Mouse (Mus musculus) forebrain, postnatal 0 days (tissue): Measurements from ENCODE around the gene Spns2. TPM values are rescaled to one million over a fixed set of nuclear protein-coding genes. Genes with fewer than 3 reads are reported as not detected.

ENCODE experiments used
- ATAC-seq: fragments of 200-750 bp; cut with Nextera tagmentation; 2 replicates; pipeline ENCODE4 v1.8.0; 2017; ENCODE audit warnings: mild to moderate bottlenecking, moderate library complexity
- DNase-seq: peaks from one replicate; pipeline ENCODE4 v3.0.0-alpha.2; 2015
- H3K27ac ChIP-seq: fragments of 300-500 bp; sonication (generic); 2 replicates; pipeline ENCODE4 v1.5.1; 2014; ENCODE audit warnings: low read depth, mild to moderate bottlenecking, antibody characterized with exemption, low read length, moderate library complexity, mixed read lengths
- H3K27me3 ChIP-seq: fragments of 300-500 bp; sonication (generic); 2 replicates; pipeline ENCODE4 v1.6.1; 2014; ENCODE audit warnings: mild to moderate bottlenecking, low read length, mixed read lengths; ENCODE audit not compliant: insufficient read depth
- H3K36me3 ChIP-seq: fragments of 300-500 bp; sonication (generic); 2 replicates; pipeline ENCODE4 v1.6.1; 2014; ENCODE audit warnings: mild to moderate bottlenecking, moderate library complexity; ENCODE audit not compliant: insufficient read depth
- H3K4me1 ChIP-seq: fragments of 300-500 bp; sonication (generic); 2 replicates; pipeline ENCODE4 v1.6.1; 2014; ENCODE audit warnings: antibody characterized with exemption; ENCODE audit not compliant: insufficient read depth
- H3K4me2 ChIP-seq: fragments of 300-500 bp; sonication (generic); 2 replicates; pipeline ENCODE4 v1.6.1; 2014; ENCODE audit warnings: low read depth, mild to moderate bottlenecking, moderate library complexity
- H3K4me3 ChIP-seq: fragments of 300-500 bp; sonication (generic); 2 replicates; pipeline ENCODE4 v1.5.1; 2014; ENCODE audit warnings: low read depth, low read length, mixed read lengths
- H3K9ac ChIP-seq: fragments of 300-500 bp; sonication (generic); 2 replicates; pipeline ENCODE4 v1.6.1; 2014; ENCODE audit warnings: mild to moderate bottlenecking
- H3K9me3 ChIP-seq: fragments of 300-500 bp; sonication (generic); 2 replicates; pipeline ENCODE4 v1.6.1; 2016; ENCODE audit warnings: low read length
- CTCF ChIP-seq: sonication (generic); IDR thresholded peaks from 2 replicates; pipeline ENCODE4 v1.5.1; 2016; ENCODE audit warnings: antibody characterized with exemption, control low read depth, low read depth
- WGBS: fragments of 180-500 bp; shearing (Covaris S2); extraction: QIAGEN DNeasy Blood & Tissue Kit; methylation state at CpG from one replicate; pipeline ENCODE4 v1.1.7; 2014; 5-methylcytosine and 5-hydroxymethylcytosine counted together
- polyA plus RNA-seq: library from polyadenylated mRNA; unstranded; fragments of >200 nt; fragmentation: Nextera tagmentation; extraction: Ambion mirVana; gene quantifications from 2 replicates; pipeline ENCODE4 v1.2.1, GENCODE M21; 2015
- total RNA-seq: library from RNA; depleted of rRNA; stranded (reverse); fragments of >200 nt; gene quantifications from 2 replicates; pipeline ENCODE4 v1.2.3, GENCODE M21; 2014

Spns2 gene
- total and polyA plus RNA-seq, 2 experiments from 2014 or later: 6.5 to 38.8 TPM

DNA sequence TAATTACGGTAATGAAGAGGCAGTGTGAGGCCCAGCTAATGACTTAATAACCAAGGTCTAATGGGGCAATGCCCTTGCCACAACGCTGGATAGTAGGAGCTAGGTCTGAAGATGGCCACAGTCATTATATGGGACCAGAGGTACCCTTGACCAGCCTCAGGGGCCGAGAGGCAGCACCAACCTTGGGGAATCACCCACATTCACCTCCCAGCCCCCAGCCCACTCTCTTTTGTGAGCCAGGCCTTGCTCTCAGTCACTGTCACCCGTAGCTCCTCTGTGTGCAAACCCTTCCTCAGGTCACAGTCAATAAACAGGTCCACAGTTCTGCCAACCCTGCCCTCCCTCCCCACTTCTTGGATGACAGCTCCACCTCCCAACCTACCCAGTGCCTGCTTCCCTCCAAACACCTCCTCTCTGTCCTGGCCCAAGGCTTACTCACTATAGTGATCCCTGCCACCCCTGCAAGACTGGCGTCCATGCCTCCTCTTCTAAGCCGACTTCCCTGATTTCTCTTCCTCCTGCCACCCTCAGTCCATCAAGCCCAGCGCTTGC, 13.6 kb downstream of the Spns2 start:
- WGBS: 82% methylated on average over 7 of the region's 7 CpGs
- no peak for TF ChIP-seq CTCF

DNA sequence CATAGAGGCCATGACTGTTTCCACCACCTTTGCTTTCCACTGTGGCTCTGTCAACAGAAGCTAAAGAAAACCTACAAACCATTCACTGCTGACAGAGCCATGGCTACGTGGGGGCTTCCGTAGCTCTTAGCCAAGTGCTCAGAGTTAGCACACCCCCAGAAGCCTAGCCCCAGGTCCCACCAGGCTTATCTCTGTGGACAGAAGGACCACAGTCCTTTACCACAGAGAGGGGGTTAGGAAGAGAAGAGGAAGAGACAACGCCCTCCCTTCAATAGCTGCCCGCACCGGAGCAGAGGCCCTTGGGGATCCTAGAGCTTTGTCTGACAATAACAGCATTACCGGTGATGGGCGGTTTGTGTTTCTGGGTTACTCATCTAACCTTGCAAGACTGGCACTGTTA, 14.3 kb downstream of the Spns2 start:
- peaks cover 22% of the 10 kb centered on the region; the same call in 1 of the 2 replicates for H3K36me3 ChIP-seq
- no peak overlapping the region for H3K9ac ChIP-seq
- H3K27ac ChIP-seq: no peak overlapping the region
- DNase-seq (no peak), ATAC-seq (no peak)
- no peak overlapping the region for H3K4me3 ChIP-seq
- 86% methylated on average over 7 of the region's 7 CpGs for WGBS
- no peak for TF ChIP-seq CTCF
- H3K27me3 ChIP-seq: no peaks in the 10 kb centered on the region
- H3K4me1 ChIP-seq: no peaks in the 10 kb centered on the region
- no peaks in the 10 kb centered on the region for H3K9me3 ChIP-seq
- no peak overlapping the region for H3K4me2 ChIP-seq

More for the DNA sequence above, 13.6 kb downstream of the Spns2 start:
- no peak overlapping the region for H3K27ac ChIP-seq
- no peak overlapping the region for H3K4me2 ChIP-seq
- H3K36me3 ChIP-seq: peaks cover 22% of the 10 kb centered on the region; the same call in 1 of the 2 replicates
- ATAC-seq (no peak), DNase-seq (no peak)
- no peak overlapping the region for H3K9ac ChIP-seq
- no peaks in the 10 kb centered on the region for H3K27me3 ChIP-seq
- no peak overlapping the region for H3K4me3 ChIP-seq
- no peaks in the 10 kb centered on the region for H3K4me1 ChIP-seq
- H3K9me3 ChIP-seq: no peaks in the 10 kb centered on the region

DNA sequence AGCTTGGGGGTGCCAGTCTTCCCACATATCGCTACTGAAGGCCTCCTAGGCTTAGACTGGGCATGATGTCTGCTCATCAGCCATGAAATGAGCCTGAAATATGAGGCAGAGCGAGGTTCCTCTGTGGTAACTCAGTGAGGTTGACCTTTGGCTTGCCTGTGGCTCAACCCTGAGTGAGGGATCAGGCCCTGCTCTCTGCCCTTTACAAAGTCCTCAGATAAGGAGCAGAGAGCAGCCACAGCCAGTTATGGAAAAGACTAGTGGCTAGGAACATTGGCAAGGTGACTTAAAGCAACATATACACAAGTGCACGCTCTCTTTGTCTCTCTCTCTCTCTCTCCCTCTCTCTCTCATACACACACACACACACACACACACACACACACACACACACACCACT, 14.8 kb downstream of the Spns2 start:
- ATAC-seq (no peak), DNase-seq (no peak)
- Histone ChIP-seq H3K27ac (no peak overlapping the region), H3K4me2 (no peak overlapping the region), H3K9ac (no peak overlapping the region), H3K4me1 (no peaks in the 10 kb centered on the region), H3K4me3 (no peak overlapping the region), H3K36me3 (peaks cover 23% of the 10 kb centered on the region; the same call in 1 of the 2 replicates), H3K27me3 (no peaks in the 10 kb centered on the region), H3K9me3 (no peaks in the 10 kb centered on the region)
- TF ChIP-seq CTCF: no peak
- 81% methylated on average over 3 of the region's 3 CpGs for WGBS

DNA sequence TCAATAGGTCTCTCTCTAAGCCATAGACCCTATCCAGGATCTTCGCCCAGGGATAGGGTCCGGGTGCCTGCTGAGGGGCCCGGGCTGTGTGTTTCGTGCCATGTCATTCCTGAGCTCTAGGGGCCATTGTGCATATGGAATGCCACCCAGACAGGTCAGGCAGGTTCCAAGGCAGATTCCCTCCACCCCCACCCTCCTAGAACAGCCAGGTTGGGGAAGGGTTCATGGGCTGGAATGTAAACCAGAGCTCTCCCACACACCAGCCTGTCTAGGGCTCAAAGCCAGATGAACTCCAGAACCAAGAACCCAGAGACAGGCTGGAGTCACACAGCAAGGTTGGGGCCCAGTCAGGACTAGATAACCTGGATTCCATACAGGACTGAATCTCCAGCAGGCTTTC, 16.2 kb downstream of the Spns2 start:
- no peaks in the 10 kb centered on the region for H3K4me1 ChIP-seq
- no peaks in the 10 kb centered on the region for H3K9me3 ChIP-seq
- H3K27ac ChIP-seq: no peak overlapping the region
- no peak overlapping the region for H3K9ac ChIP-seq
- H3K36me3 ChIP-seq: peaks cover 25% of the 10 kb centered on the region; the same call in 1 of the 2 replicates
- no peaks in the 10 kb centered on the region for H3K27me3 ChIP-seq
- no peak overlapping the region for H3K4me3 ChIP-seq
- no peak overlapping the region for H3K4me2 ChIP-seq
- ATAC-seq (no peak), DNase-seq (no peak)
- no peak for TF ChIP-seq CTCF
- WGBS: 85% methylated on average over 4 of the region's 4 CpGs

DNA sequence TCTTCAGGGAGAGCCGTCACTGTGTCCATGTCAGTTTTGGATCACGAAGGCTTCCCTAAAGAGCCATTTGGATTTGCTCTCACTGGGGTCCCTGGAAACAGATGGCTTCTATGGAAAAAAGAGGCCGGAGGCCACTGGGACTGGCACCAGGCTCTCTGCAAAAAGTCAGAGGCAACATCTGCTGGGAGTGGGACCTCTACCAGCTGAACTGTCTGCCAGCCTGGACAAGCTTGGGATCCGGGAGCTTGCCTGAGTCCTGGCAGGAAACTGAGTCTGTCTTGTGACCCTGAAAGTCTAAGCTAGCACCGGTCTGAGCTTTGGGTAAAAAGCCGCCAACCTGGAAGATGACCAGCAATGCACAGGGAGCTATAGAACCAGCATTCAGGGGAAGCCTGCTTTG, 18.3 kb downstream of the Spns2 start:
- peaks cover 25% of the 10 kb centered on the region; the same call in 1 of the 2 replicates for H3K36me3 ChIP-seq
- H3K27me3 ChIP-seq: no peaks in the 10 kb centered on the region
- H3K4me2 ChIP-seq: no peak overlapping the region
- DNase-seq (no peak), ATAC-seq (no peak)
- no peak overlapping the region for H3K4me3 ChIP-seq
- no peaks in the 10 kb centered on the region for H3K9me3 ChIP-seq
- WGBS: 67% methylated on average over 6 of the region's 6 CpGs
- H3K4me1 ChIP-seq: no peaks in the 10 kb centered on the region
- TF ChIP-seq CTCF: no peak
- H3K9ac ChIP-seq: no peak overlapping the region
- no peak overlapping the region for H3K27ac ChIP-seq

DNA sequence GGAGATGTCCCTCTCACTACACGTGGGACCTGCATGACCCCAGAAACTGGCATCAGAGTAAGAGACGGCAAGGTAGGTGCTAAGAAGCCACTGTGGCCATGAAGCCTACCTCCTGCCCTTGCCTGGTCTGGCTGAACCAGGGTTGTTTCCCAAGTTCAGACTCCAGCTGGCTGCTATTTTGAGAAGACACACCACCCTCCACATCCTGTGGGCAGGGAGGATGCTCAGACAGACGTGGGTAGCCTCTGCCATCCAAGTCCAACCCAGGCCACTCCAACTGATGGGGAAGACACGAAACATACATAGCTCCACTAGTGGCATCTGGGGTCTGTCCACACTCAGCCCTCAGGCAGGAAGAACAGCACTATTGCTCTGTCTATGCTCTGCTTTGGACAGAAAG, 19.7 kb downstream of the Spns2 start:
- Histone ChIP-seq H3K4me3 (no peak overlapping the region), H3K27ac (no peak overlapping the region), H3K4me1 (no peaks in the 10 kb centered on the region), H3K9me3 (no peaks in the 10 kb centered on the region), H3K4me2 (no peak overlapping the region), H3K36me3 (peaks cover 33% of the 10 kb centered on the region; the same call in 1 of the 2 replicates), H3K27me3 (no peaks in the 10 kb centered on the region), H3K9ac (no peak overlapping the region)
- no peak for TF ChIP-seq CTCF
- ATAC-seq (no peak), DNase-seq (no peak)
- WGBS: 63% methylated on average over 4 of the region's 4 CpGs

DNA sequence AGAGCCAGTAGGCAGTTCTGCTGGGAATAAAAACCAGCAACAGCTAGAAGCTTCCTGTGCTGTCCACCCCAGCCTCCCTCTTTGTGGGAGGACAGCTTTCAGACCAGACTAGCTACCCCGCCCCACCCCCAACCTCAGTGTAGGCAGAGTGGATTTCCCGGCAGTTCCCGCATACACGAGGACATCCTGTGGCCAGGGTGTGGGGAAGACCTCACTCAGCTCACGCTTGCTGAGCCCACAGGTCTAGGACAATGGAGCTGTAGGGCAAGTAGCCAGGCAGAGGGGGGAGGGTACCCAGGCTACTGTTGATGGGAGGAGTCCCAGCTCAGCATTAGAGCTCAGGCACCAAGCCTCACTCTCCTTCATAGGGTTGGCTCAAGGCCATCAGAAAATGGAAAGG, 20.5 kb downstream of the Spns2 start:
- H3K9ac ChIP-seq: no peak overlapping the region
- no peak overlapping the region for H3K4me2 ChIP-seq
- DNase-seq (no peak), ATAC-seq (no peak)
- 19% methylated on average over 5 of the region's 5 CpGs for WGBS
- H3K36me3 ChIP-seq: peaks cover 34% of the 10 kb centered on the region; the same call in 1 of the 2 replicates
- H3K27ac ChIP-seq: no peak overlapping the region
- no peak for TF ChIP-seq CTCF
- no peaks in the 10 kb centered on the region for H3K27me3 ChIP-seq
- H3K4me1 ChIP-seq: no peaks in the 10 kb centered on the region
- H3K4me3 ChIP-seq: no peak overlapping the region
- no peaks in the 10 kb centered on the region for H3K9me3 ChIP-seq

DNA sequence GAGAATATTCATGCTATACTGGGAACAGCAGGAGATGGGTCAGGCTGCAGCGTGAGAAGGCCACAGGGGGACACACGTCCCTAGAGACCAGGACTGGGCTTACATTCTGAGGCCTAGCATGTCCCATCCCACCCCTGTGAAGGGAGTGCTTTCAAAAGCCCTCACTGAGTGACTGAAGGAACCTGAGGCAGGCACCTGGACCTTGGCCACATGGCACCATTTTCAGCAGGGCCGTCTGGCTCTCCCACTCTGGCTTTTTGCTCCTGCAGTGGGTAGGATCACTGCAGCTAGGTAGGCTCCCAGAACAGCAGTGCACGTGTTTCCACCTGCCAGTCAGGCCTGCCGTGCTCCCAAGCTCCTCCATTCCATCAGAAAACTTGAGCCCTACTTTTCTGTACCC, 21.2 kb downstream of the Spns2 start:
- no peak overlapping the region for H3K4me2 ChIP-seq
- 76% methylated on average over 5 of the region's 5 CpGs for WGBS
- no peaks in the 10 kb centered on the region for H3K9me3 ChIP-seq
- no peak for DNase-seq
- no peak overlapping the region for H3K27ac ChIP-seq
- H3K4me3 ChIP-seq: no peak overlapping the region
- H3K27me3 ChIP-seq: no peaks in the 10 kb centered on the region
- H3K9ac ChIP-seq: no peak overlapping the region
- TF ChIP-seq CTCF: no peak
- no peaks in the 10 kb centered on the region for H3K4me1 ChIP-seq
- no peak for ATAC-seq
- H3K36me3 ChIP-seq: peaks cover 30% of the 10 kb centered on the region; the same call in 1 of the 2 replicates
